Mouse (Mus musculus) spleen, postnatal 36 days (tissue): ENCODE results near the gene Olfml3.

ENCODE experiments used
- DNase-seq, 2 experiments: peaks; one replicate each; pipeline ENCODE4 v3.0.0; 2022; ENCODE audit warnings: low spot score in 2 of 2, mixed read lengths in 1 of 2

Olfml3 gene

GRCm38 (mm10) chr3:103705426-103705825 is 32.4 kb downstream of the Olfml3 start:
- DNase-seq: no peak

DNA sequence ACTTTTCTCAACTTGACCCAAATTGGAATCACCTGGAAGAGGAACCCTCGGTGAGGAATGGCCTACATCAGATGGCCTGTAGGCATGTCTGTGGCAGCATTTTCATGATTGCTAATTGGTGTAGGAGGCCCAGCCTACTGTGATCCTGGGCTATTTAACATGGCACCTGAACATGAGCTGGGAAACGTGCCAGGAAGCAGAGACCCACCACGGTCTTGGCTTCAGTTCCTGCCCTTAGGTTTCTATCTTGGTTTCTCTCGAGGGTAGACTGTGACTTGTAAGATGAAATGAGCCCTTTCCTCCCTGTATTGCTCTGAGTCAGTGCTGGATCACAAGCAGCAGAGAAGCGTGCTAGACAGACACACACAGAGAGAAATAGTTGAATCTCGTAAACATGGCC is 33.1 kb downstream of the Olfml3 start:
- DNase-seq: no peak

DNA sequence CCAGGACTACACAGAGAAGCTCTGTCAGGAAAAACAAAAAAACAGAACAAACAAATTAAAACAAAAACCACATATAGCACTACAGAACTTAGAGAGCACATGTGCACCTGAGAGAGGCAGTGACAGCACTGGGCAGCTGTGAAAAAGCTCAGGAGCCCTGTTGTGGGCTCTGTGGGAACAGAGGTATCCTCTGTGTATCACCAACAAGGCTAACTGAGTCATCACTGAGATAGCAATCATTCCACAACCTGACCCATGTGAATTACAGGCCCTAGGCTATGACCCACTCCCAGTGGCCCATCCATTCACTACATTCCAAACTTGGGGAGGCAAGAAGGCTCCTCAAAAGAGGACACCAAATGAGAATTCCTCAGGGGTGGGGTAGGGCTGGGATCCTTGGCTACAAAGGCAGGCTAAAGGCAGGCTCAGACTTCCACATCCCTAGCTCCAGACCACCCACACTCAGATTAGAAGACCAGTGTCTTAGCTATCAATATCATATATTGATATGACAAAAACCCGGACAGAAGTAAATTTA is 41.3 kb downstream of the Olfml3 start:
- no peak for DNase-seq

DNA sequence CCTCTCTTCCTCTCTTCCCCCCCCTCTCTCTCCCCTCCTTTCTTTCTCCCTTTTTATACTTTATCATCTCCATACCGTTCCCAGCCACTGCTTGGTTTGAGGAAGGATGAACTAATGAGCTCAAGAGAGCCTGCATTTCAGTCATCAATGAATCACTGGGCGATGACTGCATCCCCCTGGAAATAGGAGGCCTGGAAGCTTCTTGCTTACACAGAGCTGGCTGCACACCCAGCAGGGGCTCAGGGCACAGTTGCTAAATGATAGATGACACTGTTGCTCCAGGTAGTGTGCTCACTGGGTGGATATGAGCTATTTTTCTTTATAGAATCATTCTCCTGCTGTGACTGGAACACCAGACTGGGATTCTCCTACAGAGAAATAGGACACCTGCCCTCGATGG is 42.2 kb downstream of the Olfml3 start:
- no peak for DNase-seq

- DNase-seq: peak; percentile 3 to 9
These were observed 47.3 kb downstream of the Olfml3 start for GRCm38 (mm10) chr3:103690506-103690905.

DNA sequence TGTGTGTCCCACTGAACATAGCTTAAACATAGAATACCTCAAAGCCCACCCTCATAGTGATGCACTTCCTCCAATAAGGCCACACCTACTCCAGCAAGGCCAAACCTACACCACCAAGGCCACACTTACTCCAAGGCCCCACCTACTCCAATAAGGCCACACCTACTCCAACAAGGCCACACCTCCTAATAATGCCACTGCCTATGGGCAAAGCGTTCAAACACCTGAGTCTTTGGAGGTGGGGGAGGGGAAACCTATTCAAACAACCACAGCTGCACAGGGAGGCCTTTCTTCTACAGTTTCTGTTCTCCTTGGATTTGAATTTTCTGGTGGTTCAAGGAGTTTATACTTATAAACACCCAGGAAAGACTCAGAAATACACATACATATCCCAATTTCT is 48.8 kb downstream of the Olfml3 start:
- no peak for DNase-seq

DNA sequence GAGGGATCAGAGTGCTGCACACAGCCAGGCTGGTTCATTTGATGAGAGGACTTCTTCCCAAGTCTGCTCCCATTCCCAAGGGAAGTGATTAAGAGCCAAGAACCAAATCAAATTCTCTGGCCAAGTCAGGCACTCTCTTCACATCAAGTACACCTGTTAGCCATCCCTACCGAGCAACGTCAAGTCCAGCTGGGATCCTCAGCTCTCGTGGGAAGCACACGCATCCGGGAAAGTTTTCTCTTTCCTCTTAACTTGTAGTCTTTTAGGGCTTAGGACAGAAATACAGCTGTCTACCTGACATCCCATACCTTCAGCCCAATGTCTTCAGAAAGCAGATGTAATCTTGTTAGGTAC is 53.9 kb downstream of the Olfml3 start:
- no peak for DNase-seq

DNA sequence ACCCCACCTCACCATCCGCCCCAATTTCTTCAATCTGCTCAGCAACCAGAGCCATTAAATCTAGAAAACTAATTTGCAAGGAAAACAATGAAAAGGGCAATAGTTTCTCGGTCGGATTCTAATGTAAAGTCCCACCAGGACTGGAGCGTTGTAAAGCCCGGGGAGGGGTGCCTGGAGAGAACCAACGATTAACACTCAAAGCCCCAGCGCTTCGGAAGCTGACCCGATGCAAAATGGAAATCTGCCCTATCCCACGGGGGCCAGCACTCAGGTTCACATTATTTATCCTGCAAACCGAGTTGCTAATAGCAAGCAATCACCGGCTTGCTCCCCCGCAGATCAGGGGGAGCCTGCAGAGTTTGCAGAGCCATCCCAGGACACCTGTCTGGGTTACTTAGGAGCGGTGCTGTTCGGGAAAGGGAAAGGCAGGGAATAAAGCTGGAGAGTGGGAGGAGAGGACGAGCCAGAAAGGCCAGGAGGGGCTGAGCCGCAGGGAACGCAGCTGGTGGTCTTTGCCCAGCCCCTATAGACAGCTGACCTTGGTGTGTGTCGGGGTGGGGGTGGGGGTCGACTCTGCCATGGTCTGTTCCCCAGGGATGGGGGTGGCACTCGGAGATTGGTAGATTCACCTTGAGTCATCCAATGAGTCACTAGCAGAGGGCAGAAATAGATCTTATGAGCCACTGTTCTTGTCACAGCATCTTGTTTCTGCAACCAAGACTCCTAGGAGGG is 54.4 kb downstream of the Olfml3 start:
- no peak for DNase-seq

DNA sequence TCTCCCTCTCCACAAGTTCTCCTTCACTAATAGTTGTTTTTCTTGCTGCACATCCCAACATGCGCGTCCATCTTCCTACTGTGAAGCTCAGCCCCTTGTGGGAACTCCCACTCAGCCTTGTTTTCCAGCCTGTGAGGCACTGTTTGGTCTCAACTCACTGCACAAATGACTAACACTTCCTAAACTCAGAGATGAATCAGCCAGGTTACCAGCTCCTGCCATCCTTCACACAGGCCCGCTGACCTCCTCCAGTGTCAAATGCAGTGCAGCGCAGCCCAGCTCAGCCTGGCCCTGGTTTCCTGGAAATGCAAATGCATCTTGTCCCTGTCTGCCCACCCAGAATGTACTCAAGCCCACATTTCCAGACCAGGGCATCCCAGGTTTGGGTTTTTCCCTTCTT is 55.3 kb downstream of the Olfml3 start:
- DNase-seq: no peak

DNA sequence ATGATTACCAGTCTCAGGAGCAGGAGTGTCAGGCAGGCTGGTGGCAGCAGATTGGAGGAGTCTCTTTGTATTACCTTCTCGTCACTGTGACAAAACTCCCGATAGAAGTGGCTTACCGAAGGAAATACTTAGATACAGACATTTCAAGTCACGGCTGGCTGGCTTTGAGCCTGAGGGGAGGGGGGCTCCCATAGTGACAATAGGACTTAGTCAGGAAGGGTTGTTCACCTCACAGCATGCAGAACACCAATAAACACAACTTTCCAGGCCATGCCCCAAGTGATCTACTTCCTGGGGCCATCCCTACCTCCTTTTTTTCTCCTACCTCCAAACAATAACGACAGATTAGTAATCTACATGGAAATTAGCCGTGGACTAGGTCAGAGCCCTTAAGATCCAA is 59.0 kb downstream of the Olfml3 start:
- no peak for DNase-seq

- DNase-seq: no peak
These were observed 65.1 kb downstream of the Olfml3 start for GRCm38 (mm10) chr3:103672716-103673115.
